Mouse (Mus musculus) E14TG2a.4 (cell line): ENCODE measurements around the gene 5730409E04Rik.

Source experiments
- CTCF ChIP-seq: conservative IDR thresholded peaks from 2 replicates; pipeline ENCODE4 v1.5.1; 2014; ENCODE audit warnings: low read length
- NANOG ChIP-seq: IDR thresholded peaks from 2 replicates; pipeline ENCODE4 v1.6.1; 2014; ENCODE audit warnings: borderline replicate concordance, low read length, mixed read lengths
- POU5F1 ChIP-seq: IDR thresholded peaks from 2 replicates; pipeline ENCODE4 v1.6.1; 2014; ENCODE audit warnings: low read length, borderline replicate concordance

DNA sequence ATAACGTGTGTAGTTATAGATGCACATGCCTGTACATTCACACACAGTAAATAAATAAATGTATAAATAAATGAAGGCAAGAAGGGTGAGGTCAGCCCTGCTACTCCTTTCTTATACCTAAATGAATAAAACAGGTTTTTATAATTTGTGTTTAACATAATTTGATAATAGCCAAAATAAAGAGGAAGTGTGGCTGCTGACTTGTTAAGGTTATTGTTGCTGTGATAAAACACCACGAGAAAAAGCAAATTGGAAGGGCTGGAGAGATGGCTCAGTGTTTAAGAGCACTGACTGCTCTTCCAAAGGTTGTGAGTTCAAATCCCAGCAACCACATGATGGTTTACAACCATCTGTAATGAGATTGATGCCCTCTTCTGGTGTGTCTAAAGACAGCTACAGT is 30.5 kb upstream of the 5730409E04Rik start:
- TF ChIP-seq CTCF (no peak), POU5F1 (no peak), NANOG (no peak)
